Mouse (Mus musculus) layer of hippocampus, adult 2 months (tissue): Measurements from ENCODE around the gene Cyp2f2. TPM values are rescaled to one million over a fixed set of nuclear protein-coding genes. Genes with fewer than 3 reads are reported as not detected.
A peak's percentile ranks its signal among the peaks of the same experiment; 100 is the strongest.

Experiments
- DNase-seq, 2 experiments: peaks; one replicate each; pipeline ENCODE4 v3.0.0; 2022; ENCODE audit warnings: low spot score in 2 of 2
- H3K27ac ChIP-seq: fragments of 200-600 bp; 2 replicates; pipeline ENCODE4 v1.8.1; 2022
- H3K4me3 ChIP-seq: fragments of 200-600 bp; 2 replicates; pipeline ENCODE4 v1.8.1; 2022; ENCODE audit warnings: mild to moderate bottlenecking
- CTCF ChIP-seq: fragments of 200-600 bp; conservative IDR thresholded peaks from 2 replicates; pipeline ENCODE4 v1.8.1; 2022; ENCODE audit warnings: antibody characterized with exemption, mild to moderate bottlenecking, moderate library complexity
- total RNA-seq, 2 experiments: library from RNA; stranded (reverse); gene quantifications; 2 replicates each; pipeline ENCODE4 v1.2.3; 2021

The Cyp2f2 gene
- total RNA-seq, 2 experiments from 2014 or later = 0.41 TPM; not detected in 1

DNA sequence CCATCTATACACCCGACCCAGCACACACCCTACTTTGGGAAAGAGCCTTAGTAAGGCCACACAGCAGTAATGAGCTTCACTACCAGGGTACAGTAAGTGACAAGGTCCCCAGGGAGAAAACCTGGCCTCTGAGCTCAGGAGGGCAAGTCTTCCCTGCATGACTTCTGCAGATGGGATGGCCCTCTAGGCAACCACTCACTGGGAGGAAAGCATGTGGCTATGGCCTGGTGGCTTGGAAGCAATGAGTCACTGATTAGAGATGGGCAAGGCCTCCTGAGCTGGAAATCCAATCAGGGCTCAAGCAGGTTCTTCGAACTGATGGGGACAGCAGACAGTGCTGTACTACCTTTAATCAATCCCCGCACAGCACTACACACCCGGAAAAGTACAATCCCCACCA is 42.0 kb downstream of the Cyp2f2 start:
- DNase-seq = no peak
- TF ChIP-seq CTCF = no peak
- Histone ChIP-seq H3K27ac (peak overlapping the region; percentile 9; the same call in 1 of the 2 replicates), H3K4me3 (no peak overlapping the region)

DNA sequence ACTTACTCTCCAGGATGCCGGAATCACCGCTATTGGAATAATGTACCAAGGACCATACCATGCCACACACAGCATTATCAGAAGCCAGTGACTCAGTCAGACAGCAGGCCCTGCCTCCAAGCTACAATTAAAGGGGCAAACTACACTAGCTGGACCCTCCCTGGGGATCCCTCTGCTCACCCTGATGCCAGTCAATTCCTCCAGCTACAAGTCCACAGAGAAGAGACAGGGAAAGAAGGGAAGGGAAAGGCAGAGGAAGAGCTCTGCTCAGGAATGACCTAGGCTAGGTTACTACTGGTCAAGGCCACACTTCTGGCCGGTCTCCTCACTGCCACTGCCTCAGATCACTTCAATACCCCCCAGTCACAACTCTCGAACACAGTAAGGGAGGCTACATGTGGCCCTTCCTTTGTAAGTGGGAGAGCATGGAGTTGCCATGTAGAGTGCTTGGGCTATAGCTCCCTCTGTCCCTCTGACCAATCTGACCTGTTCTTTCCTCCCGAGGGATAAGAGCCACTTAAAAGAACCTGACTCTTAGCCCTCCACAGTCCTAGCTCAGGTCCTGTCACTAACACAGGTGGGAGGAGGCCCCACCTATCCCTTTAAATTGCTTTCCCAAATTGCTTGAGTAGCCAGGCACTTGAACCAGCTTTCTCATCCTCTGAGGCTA is 43.2 kb downstream of the Cyp2f2 start:
- H3K27ac ChIP-seq = peak overlapping the region; percentile 99
- TF ChIP-seq CTCF = no peak
- peak overlapping the region; percentile 91 for H3K4me3 ChIP-seq
- no peak for DNase-seq

DNA sequence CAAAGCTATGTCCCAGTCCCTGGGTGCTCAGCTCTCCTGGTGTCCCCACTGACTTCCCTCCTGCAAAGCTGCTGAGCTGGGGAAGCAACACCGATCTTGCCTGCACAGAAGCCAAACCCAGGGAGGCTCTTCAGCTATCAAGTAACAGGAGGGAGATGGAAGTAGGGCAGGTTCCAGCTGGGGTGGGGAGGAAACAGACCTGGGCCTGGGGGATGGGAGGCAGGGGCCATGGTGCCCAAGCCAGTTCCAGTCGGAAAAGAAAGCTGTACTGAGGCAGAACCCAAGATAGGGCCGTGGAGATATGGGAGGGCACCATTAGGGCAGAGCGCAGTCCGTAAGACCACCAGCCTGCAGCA is 43.7 kb downstream of the Cyp2f2 start:
- peak overlapping the region; percentile 91 for H3K4me3 ChIP-seq
- H3K27ac ChIP-seq = peak overlapping the region; percentile 99
- no peak for DNase-seq
- no peak for TF ChIP-seq CTCF

DNA sequence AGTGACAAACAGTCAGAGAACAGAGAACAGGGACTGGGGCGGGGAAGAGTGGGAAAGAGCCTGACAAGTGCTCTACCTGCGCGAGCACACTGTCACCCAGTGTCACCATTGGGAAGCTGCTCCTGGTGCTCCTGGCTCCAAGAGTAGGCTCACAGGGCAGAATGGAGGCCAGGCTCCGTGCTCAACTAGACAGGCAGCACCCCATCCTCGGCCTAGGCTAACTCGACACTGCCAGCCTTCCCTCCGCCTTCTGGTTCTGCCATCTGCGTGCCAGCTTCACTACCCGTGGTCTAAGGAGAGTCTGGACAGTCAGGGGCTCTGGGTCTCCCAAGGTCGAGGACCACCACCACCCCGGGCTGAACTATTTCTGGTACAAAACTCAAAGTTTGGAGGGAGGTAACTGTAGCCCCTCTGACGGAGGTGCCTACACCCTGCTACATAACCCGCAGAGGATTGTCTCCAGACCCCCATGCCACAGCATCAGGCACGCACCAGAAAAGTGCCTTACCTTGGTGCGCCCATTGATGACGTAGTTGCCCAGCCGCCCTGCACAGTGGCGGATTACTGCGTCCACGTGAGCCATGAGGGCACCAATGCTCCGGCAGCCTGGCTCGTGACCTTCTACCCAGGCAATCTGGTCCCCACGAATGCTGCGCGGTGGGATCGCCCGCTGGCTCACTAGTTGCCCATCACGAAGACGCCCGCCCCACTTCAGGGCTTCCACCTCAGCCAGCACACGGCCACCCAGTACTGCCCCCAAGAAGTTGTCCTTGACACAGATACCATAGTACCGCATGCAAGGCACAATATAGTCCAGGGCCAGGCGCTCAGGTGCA is 44.6 kb downstream of the Cyp2f2 start:
- Histone ChIP-seq H3K27ac (peak overlapping the region; percentile 99), H3K4me3 (peak overlapping the region; percentile 91)
- no peak for TF ChIP-seq CTCF
- DNase-seq = peak in 1 of 2 experiments; percentile 80

DNA sequence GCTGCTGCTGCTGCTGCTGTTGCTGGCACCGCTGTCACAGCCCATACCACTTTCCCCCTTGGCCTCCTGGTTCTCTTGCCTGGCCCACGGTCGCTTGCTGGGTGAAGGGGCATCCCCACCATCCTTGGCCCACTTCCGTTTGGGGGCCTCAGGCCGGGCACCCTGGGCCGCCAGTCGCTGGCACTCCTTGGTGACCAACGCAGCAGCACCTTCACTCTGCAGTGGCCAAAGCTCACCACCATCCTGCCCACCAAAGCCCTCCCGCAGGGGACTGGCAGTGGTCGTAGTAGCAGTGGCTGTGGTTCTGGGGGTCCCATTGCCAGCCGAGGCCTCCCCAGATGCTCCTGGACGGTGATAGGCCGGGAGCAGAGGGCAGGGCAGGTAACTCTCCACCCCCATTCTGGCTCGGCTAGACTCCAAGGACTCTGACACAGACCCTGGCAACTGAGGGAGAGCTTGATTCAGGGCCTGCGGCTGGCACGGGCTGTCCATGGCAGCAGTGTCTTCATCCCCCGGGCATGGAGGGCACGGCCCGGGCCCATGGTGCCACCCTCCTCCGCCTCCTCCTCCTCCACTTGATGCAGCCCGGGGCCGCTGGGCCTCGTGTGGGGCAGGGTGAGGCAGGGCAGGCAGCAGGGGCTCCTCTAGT is 45.4 kb downstream of the Cyp2f2 start:
- TF ChIP-seq CTCF = no peak
- Histone ChIP-seq H3K4me3 (peak overlapping the region; percentile 91), H3K27ac (peak overlapping the region; percentile 99)
- DNase-seq = no peak

DNA sequence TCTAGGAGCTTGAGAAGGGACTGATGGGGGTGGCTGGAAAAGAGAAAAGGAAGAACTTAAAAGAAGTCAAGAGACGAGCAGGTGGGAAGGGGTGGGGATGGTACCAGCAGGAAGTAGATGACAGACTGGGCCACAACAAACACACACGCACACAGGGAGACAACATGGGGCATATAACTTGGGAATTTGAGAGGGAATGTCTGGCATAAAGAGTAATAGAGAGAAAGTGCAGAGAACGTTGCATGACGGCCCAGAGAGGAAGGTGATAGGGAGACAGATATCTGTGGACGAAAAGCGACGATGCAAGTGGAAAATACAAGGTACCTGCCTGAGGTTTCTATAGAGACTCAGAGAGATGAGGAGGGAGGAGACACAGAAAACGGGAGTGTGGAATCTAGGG is 46.0 kb downstream of the Cyp2f2 start:
- peak overlapping the region; percentile 99 for H3K27ac ChIP-seq
- no peak for DNase-seq
- TF ChIP-seq CTCF = no peak
- H3K4me3 ChIP-seq = peak overlapping the region; percentile 91

DNA sequence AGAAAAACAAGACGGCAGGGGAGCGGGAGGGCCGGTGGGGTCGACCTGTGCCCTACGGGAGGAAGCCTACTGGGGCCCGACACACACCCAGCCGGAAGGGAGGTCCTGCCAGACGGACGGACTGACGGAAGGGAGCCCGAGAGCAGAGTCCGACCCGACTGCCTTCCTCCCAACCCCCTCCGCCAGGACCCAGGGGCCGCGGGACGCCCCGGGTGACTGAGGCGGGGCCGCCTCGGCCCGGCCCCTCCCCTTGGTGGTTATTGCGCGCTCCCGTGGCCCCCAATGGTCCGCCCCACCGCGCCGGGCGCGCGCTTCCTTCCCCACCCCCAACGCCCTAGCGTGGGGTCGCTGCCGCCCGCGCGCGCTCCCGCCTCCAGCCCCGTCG is 46.5 kb downstream of the Cyp2f2 start:
- TF ChIP-seq CTCF = no peak
- peak; percentile 71 to 78 for DNase-seq
- Histone ChIP-seq H3K4me3 (peak overlapping the region; percentile 91), H3K27ac (peak overlapping the region; percentile 99)

DNA sequence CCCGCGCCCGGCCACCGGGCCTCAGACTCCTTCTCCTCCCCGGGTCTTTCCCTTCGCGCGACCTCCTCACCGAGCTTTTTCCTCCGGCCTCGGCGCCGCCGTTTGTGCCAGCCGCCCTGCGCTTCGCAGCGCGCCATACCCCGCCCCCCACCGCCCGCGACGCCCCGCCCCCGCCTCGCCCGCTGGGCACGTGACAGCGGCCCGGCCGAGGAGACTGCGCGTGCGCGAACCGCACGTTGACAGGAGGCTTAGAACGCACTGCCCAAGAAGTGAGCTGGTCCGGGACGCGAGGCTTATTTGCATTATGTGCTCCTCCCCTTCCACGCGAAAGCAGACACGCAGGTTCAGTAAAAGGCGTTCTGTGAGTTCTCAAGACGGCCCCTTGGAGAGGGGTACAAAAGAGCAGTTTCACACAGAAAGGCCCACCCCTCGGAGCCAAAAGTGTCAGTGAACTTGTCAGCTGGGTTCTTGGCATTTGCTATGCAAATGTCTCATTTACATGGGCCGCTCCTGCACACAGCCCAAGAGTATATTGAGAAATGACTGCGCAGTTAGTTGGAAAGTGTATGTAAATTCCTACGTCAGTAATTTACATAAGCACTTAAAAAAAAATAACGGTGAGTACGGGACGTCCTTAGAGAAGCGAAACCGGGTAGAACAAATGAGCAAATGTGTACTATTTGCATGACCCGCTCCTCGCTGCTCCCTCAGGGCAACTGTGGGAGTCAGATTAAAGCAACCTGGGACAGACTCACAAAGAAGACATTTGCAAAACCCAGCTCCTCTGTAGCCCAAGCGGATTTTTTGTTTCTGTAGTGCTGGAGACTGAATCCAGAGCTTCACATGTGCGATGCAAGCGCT is 47.1 kb downstream of the Cyp2f2 start, which contains the start of gene Egln2:
TSS of gene Egln2 (minus strand) at position 189 of the 861 bp plus-strand sequence.
- peak; percentile 94 to 95 for DNase-seq
- Histone ChIP-seq H3K4me3 (peak within 1 kb of the TSS; percentile 91), H3K27ac (peak within 1 kb of the TSS; percentile 99)
- no peak for TF ChIP-seq CTCF

DNA sequence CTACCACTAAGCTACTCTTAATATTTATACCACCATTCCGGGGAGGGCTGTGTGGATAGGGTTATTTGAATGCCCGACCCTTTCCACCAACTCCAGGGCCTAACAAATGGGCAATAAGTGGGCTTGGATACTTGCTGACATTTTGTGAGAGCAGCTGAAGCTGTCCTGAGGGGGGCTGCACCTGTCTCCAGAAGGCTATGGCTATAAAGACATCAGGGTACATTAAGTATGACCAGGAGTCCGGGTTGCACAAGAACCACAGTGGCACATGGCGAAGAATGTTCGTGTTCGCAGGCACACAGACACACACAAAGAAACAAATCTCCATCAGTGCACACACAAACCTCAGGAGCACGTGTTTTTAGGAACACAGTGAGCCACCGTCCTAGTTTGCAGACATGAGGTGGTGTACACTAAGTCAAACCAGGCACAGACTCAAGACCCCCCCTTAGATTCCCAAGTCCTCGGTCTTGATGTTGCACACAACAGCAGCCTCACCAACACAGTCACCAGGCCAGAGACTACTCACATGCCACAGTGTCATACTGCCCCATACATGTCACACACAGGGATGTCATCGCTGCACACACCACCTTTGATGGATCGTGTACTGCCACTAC is 47.9 kb downstream of the Cyp2f2 start:
- no peak for TF ChIP-seq CTCF
- Histone ChIP-seq H3K27ac (peak overlapping the region; percentile 99), H3K4me3 (peak overlapping the region; percentile 91)
- no peak for DNase-seq

DNA sequence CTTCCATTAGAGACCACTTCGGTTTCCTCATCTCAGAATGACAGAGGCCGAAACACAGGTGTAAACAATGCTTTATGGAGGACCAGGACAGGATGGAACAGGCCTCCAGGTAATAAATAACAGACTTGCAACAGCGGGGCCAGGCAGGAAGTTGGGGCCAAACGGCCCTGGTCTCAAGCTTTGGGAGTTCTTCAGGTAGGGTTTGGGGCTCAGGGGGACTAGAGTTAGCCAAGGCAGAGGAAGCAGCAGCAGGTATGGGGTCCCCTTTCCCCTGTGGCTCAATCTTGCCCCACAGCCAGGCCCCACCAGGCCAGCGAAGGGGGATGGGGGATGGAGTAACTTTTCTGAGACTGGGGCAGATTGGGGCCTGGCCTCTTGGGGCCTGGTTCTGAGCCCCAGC is 48.7 kb downstream of the Cyp2f2 start:
- no peak for DNase-seq
- no peak for TF ChIP-seq CTCF
- Histone ChIP-seq H3K27ac (no peak overlapping the region), H3K4me3 (no peak overlapping the region)

DNA sequence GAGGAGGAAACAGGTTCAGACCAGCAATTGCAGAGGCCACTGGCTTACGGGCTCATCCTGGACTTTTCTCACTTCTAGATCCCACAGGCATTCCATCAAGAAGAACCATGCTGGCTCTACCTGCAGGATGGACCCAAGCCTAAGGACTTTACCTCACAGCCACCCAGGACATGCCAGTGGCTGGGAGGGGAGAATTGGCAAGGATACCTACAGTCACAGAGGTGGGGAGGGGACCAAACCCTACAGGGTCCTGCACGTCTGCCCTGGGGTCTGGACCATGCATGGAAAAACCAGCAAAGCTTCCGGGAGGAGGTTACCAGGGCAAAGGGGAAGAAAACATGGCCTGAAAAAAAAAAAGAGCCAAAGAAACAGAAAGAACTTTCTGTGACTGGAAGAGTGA is 51.3 kb downstream of the Cyp2f2 start:
- no peak for DNase-seq
- TF ChIP-seq CTCF = no peak
- Histone ChIP-seq H3K4me3 (no peak overlapping the region), H3K27ac (no peak overlapping the region)

DNA sequence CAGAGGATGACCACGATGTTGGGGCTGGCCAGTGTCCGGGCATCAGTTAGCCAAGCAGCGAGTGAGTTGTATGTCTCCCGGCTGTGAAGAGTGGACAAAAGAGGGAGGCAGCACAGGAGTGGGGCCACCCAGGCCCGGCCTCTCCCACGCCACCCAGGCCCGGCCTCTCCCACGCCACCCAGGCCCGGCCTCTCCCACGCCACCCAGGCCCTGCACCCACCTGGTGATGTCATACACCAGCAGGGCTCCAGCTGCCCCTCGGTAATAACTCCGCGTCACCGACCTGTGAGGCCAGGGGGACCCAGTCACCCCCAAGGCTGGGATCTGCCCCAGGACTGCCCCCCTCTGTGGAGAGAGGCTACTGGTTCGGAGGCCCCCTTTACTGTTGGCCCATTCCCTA is 54.8 kb downstream of the Cyp2f2 start:
- no peak for DNase-seq
- Histone ChIP-seq H3K4me3 (no peak overlapping the region), H3K27ac (no peak overlapping the region)
- TF ChIP-seq CTCF = no peak
